Mouse (Mus musculus) gastrocnemius, adult 8-10 months (tissue): Measurements from ENCODE around the gene Coro1b. TPM values are rescaled to one million over a fixed set of nuclear protein-coding genes. Genes with fewer than 3 reads are reported as not detected.

ENCODE experiments used
- DNase-seq, 2 experiments: peaks; one replicate each; pipeline ENCODE4 v3.0.0; 2022; ENCODE audit warnings: low spot score in 2 of 2
- total RNA-seq, 4 experiments: library from RNA; stranded (reverse); gene quantifications; 2 replicates each; pipeline ENCODE4 v1.2.4; 2022

Gene Coro1b
- total RNA-seq, 4 experiments from 2014 or later: 10.4 to 13.2 (median 11.6) TPM

DNA sequence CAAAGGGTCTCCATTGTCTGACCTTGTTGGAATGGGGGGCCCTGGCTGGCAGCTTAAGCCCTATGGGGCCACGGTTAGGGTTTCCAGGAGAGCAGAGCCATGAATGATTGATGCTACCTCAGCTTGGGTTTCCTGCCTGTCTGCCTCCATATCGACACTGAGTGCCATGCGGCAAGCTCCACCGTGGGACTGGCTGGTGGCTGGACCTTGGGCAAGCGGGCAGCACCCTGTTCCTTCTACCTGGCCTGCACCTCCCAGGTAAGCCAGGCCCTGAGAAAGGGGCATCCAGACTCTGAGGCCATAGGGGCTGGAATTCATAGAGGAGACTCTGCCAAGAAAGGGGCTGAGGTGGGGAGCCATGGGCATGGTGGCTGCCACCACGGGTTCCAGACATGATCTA, 8.3 kb upstream of the Coro1b start:
- no peak for DNase-seq

- no peak for DNase-seq
These were observed 5.8 kb upstream of the Coro1b start for GRCm38 (mm10) chr19:4142416-4143173.

DNA sequence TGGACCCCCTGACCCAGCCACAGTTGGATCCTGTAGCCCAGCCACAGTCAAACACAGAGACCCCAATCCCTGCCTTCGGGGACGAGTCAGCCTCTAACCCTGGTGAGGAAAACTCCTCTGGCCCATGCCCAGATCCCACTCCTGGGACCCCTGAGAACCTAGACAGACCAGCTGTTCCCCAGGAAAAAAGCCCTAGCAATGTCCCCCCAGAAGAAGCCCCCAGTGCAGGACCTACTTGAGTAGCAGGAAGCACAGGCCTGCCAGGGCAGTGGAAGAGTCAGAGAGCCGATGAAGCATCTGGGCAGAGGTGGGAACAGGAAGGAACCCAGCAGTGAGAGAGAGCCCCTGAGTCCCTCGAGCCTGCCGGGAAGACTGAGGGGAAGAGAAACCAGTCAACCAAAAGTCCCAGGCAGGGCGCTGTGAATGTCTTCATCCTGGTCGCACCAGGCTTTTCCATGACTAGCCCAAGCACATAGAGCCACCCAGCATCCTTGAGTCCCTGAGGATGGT, 4.6 kb upstream of the Coro1b start, which contains the start of gene Cabp4:
Cabp4 (minus strand) TSS at position 275 of the 510 bp plus-strand sequence.
- DNase-seq: no peak

- no peak for DNase-seq
These were observed 3.6 kb upstream of the Coro1b start for GRCm38 (mm10) chr19:4144550-4145498.

DNA sequence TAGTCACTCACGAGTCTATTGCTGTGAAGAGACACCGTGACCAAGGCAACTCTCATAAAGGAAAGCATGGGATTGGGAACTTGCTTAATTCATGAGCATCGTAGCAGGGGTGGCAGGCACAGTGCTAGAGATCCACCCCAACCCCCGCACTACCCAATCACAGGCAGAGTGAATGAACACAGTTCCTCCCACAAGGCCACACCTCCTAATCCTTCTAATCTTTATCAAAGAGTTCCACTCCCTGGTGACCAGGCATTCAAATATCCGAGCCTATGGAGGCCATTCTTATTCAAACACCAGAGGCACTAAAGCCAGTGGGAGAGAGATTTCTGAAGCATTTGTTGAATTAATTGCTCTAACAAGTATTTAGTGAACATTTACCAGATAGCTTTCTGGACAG, 2.5 kb upstream of the Coro1b start:
- DNase-seq: no peak

DNA sequence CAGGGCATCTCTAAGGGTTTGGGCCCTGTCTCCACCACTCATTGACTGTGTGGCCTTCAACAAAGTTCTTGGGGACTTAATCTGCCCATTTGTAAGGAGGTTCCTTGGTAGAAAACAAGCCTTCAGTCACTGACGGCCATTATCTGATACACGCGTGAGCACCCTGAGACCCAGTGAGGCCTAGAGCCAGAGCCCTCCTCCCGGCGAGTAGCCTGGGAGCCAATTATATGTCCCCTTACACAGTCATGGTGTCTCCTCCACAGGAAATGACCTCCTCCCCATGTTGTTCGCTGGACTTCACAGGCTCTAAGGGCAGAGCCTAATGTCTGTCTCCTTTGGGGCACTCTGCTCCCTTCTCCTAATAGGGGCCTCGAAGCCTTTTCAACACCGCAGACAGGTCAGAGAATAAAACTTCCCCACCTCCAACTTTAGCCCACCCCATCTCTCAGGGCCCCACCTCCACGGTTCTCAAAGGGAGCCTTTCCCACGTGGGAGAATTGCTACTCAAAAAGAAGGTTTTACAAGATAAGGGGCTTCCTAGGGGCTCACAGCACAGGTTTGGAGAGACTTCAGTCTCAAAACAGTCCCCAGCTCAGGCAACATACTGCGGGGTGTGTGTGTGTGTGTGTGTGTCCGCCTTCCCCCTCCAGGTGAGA, 1.9 kb upstream of the Coro1b start:
- DNase-seq: no peak

DNA sequence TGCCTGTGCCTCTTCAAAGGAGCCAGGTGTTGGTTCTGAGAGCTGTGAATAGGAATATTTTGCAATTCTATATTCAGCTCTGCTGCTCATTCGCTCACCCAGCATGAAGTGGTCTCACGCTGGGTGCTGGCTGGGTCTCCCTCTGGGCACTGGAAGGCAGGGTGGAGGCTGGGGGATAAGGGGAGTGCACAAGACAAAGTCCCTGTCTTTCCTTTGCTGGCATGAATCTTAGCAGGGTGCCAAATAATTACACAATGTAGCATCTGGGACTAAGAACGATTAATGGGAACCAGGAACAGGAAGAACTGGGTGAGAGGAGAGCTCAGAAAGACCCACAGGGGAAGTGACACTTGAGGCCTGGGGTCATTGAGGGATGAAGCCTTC, 1.4 kb upstream of the Coro1b start:
- no peak for DNase-seq

- no peak for DNase-seq
These were observed 483 bp upstream of the Coro1b start for GRCm38 (mm10) chr19:4147782-4148490.

DNA sequence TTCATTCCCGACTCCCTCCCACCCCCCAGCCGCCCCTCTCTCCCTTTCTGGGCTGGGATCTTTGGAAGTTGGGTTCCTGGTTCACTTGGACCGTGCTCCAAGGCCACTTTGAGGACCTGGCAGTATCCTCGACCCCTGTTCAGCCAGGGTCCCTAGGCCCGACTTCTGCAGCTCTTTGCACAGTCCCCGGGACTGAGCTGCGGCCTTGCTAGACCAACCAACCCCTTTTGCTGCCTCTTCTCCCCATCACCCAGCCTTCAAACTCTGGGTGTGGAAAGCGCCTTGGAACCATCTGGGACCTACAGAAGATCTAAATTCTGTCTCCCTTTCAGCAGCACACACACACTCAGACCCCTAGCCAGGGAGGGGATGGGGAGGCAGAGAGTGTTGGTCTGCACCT, 400 bp downstream of the Coro1b start:
- DNase-seq: no peak

GRCm38 (mm10) chr19:4149283-4149682, 864 bp downstream of the Coro1b start:
- no peak for DNase-seq

- DNase-seq: no peak
These were observed 1.5 kb downstream of the Coro1b start for GRCm38 (mm10) chr19:4149764-4150461.

DNA sequence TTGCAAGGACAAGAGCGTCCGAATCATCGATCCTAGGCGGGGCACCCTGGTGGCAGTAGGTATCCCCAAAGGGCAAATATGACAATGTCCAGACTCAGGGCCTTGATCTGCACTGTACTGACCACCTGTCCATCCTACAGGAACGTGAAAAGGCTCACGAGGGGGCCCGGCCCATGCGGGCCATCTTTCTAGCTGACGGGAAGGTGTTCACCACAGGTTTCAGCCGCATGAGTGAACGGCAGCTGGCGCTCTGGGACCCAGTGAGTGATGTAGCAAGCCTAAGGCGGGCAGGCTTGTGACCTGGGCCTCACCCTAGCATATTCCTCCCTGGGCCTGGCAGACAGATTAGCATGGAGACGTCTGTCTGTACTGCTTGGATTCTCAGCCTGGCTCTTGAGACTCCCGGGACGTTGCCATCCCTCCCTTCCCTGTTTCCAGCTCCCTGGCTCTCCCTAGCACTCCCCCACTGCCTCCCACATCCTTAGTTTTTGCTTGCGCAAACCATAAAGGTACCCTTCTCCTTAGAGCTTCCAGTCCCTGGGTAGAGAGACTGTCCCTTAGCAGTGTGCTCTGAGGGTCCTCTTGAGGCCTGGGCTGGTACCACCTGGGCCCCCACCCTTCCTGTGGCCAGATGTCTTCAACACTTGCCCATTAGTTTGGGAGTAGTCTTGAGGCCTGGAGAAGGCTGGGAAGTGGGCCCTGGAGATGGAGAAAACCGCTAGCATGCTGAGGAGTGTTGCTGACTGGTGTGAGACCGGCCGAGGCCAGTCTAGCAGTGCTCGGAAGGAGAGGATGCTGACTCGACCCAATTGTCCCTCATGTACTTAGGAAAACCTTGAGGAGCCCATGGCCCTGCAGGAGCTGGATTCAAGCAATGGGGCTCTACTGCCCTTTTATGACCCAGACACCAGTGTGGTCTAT, 2.4 kb downstream of the Coro1b start:
- no peak for DNase-seq

GRCm38 (mm10) chr19:4151488-4151860, 3.1 kb downstream of the Coro1b start:
- no peak for DNase-seq

DNA sequence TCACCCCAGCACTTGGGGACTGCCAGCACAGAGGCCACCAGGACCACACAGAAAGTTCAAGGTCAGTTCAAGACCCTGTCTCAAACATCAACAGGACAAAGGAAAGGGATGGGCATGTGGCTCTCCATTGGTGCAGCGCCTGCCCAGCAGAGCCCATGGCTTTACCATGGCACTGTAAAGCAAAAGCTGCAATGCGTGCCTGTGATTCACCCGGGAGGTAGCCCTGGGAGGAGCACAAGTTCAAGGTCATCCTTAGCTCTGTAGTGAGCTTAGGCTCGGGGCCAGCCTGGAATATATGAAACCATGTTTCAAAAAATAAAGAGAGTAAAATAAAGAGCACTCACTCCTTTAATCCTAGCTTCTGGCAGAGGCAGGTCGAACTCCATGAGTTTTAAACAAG, 3.5 kb downstream of the Coro1b start:
- no peak for DNase-seq

GRCm38 (mm10) chr19:4152445-4153231, 4.2 kb downstream of the Coro1b start:
- no peak for DNase-seq

DNA sequence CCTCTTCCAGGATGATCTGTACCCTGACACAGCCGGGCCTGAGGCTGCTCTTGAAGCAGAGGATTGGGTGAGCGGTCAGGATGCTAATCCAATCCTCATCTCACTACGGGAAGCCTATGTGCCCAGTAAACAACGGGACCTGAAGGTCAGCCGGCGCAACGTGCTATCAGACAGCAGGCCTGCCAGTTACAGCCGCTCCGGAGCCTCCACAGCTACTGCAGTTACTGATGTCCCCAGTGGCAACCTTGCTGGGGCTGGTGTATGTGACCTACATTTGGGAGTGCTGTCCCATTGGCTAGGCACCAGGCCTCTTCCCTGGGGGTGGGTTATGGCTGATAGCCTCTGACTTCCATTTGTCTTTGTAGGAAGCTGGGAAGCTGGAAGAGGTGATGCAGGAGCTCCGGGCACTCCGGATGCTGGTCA, 4.8 kb downstream of the Coro1b start, which contains the start of gene Ptprcap:
Ptprcap (plus strand) TSS at position 373 of the 423 bp plus-strand sequence.
- DNase-seq: no peak

GRCm38 (mm10) chr19:4154437-4155222, 6.2 kb downstream of the Coro1b start:
- DNase-seq: no peak
